In genomic region chr4:153417164-153417896, GRCm38 (mm10) we compare ENCODE assay signal across 9 mouse cellular contexts.
DNase-seq lines count a peak whose midpoint lies in the region; ATAC-seq and TF ChIP-seq lines count a peak whose summit lies in the region.
"Had no signal": no experiment of that assay in that cellular context is flagged by ENCODE, and none has a peak within 500 bp of the region (broad histone marks: within the 10 kb centered on the region; RNA-seq: fewer than 3 reads in every experiment).

No protein-coding gene starts in this region.

- under 1% methylated on average over 22 of the region's 23 CpGs for WGBS in heart, embryonic 16.5 days
- 4% methylated on average over 23 of the region's 23 CpGs for WGBS in heart, adult 2 months
- 9% methylated on average over 23 of the region's 23 CpGs for WGBS in forebrain, postnatal 0 days
- 5% methylated on average over 23 of the region's 23 CpGs for WGBS in midbrain, embryonic 13.5 days

- no peak for TF ChIP-seq CTCF in heart, adult 2 months (IDR thresholded peaks at IDR 0.05)
- no peak for TF ChIP-seq CTCF in forebrain, postnatal 0 days (IDR thresholded peaks at IDR 0.05; ENCODE audit: low read depth)
- no peak for TF ChIP-seq CTCF in gastrocnemius, adult 2 months (IDR thresholded peaks at IDR 0.05)

- H3K27me3 ChIP-seq in heart, embryonic 16.5 days (ENCODE audit: control insufficient read depth, insufficient read depth, low read length), result peaks cover 3% of the 10 kb centered on the region; the same call in 1 of the 2 replicates
- H3K27me3 ChIP-seq in heart, adult 2 months (ENCODE audit: control insufficient read depth, insufficient read depth, low read length), result no peaks in the 10 kb centered on the region
- H3K27me3 ChIP-seq in forebrain, postnatal 0 days (ENCODE audit: insufficient read depth, low read length), result no peaks in the 10 kb centered on the region
- H3K27me3 ChIP-seq in midbrain, embryonic 13.5 days, result peaks cover 3% of the 10 kb centered on the region; the same call in 1 of the 2 replicates

- H3K9me3 ChIP-seq in heart, embryonic 16.5 days (replicated peaks; ENCODE audit: control insufficient read depth, low read length), result peaks cover 4% of the 10 kb centered on the region; the same call in 1 of the 2 replicates
- H3K9me3 ChIP-seq in forebrain, postnatal 0 days (ENCODE audit: low read length), result 0 out of 2 replicates have a peak, but pooled peaks cover 2% of the 10 kb centered on the region
- H3K9me3 ChIP-seq in midbrain, embryonic 13.5 days, result no peaks in the 10 kb centered on the region

- no peak for TF ChIP-seq POLR2A in heart, adult 2 months (IDR thresholded peaks at IDR 0.05; ENCODE audit: insufficient read depth, low read depth, low read length)

- intact Hi-C loops in heart, adult 2 months (cut with DNase I), result no loop called here
- intact Hi-C loops in gastrocnemius, adult 2 months (cut with DNase I), result no loop called here

- H3K9ac ChIP-seq in heart, embryonic 16.5 days (ENCODE audit: low read length), result no peak overlapping the region
- H3K9ac ChIP-seq in heart, adult 2 months (ENCODE audit: low read depth, low read length), result no peak overlapping the region
- H3K9ac ChIP-seq in forebrain, postnatal 0 days, result peak overlapping the region; percentile 25; the same call in 1 of the 2 replicates
- H3K9ac ChIP-seq in midbrain, embryonic 13.5 days (replicated peaks), result peak overlapping the region; percentile 42; the same call in 1 of the 2 replicates

- peak overlapping the region; percentile 56 for H3K4me2 ChIP-seq in heart, embryonic 16.5 days (ENCODE audit: low read depth, low read length)
- peak overlapping the region; percentile 44 for H3K4me2 ChIP-seq in forebrain, postnatal 0 days (ENCODE audit: low read depth)
- H3K4me2 ChIP-seq in midbrain, embryonic 13.5 days (replicated peaks), result peak overlapping the region; percentile 48

- ATAC-seq in heart, embryonic 16.5 days (replicated peaks; ENCODE audit: extremely low read depth, insufficient read depth, low FRiP score), result peak; percentile 50; the same call in 1 of the 2 replicates
- peak; percentile 38 for ATAC-seq in forebrain, postnatal 0 days
- ATAC-seq in midbrain, embryonic 13.5 days, result peak; percentile 62

- TF ChIP-seq EP300 in heart, adult 2 months (IDR thresholded peaks at IDR 0.05; ENCODE audit: insufficient read depth, low read depth, low read length), result no peak

- no peaks in the 10 kb centered on the region for H3K4me1 ChIP-seq in heart, embryonic 16.5 days (ENCODE audit: control insufficient read depth, insufficient read depth, low read length)
- 0 out of 2 replicates have a peak, but pooled peaks cover 1% of the 10 kb centered on the region for H3K4me1 ChIP-seq in heart, adult 2 months (ENCODE audit: control insufficient read depth, insufficient read depth, low read length)
- peaks cover 6% of the 10 kb centered on the region for H3K4me1 ChIP-seq in forebrain, postnatal 0 days (ENCODE audit: insufficient read depth)
- H3K4me1 ChIP-seq in midbrain, embryonic 13.5 days (replicated peaks), result peaks cover 24% of the 10 kb centered on the region

- H3K4me3 ChIP-seq in heart, embryonic 16.5 days (ENCODE audit: low read length), result peak overlapping the region; percentile 27
- H3K4me3 ChIP-seq in heart, adult 2 months, result no peak overlapping the region
- 0 out of 2 replicates have a peak overlapping the region, but pooled peaks have one; percentile 7 for H3K4me3 ChIP-seq in forebrain, postnatal 0 days (ENCODE audit: low read depth, low read length)
- peak overlapping the region; percentile 16; the same call in 1 of the 2 replicates for H3K4me3 ChIP-seq in midbrain, embryonic 13.5 days (replicated peaks)
- no peak overlapping the region; the same call in 1 of the 2 replicates for H3K4me3 ChIP-seq in gastrocnemius, adult 2 months
- H3K4me3 ChIP-seq: myocyte had no signal

- DNase-seq in heart, adult 2 months, result no peak
- peak; percentile 60 for DNase-seq in ZHBTc4 (ENCODE audit: low read depth, low spot score)
- no peak for DNase-seq in forebrain, postnatal 0 days
- DNase-seq in gastrocnemius, postnatal 4 days (ENCODE audit: low spot score in 2 of 2), result no peak
- DNase-seq in B cell, adult 2 months, result no peak
- no peak for DNase-seq in gastrocnemius, adult 2 months

- no peaks in the 10 kb centered on the region for H3K79me2 ChIP-seq in heart, adult 2 months (replicated peaks; ENCODE audit: control insufficient read depth, insufficient read depth, low read length)

- H3K27ac ChIP-seq in heart, embryonic 16.5 days (ENCODE audit: low read length), result no peak overlapping the region
- no peak overlapping the region for H3K27ac ChIP-seq in heart, adult 2 months
- no peak overlapping the region for H3K27ac ChIP-seq in forebrain, postnatal 0 days (ENCODE audit: low read depth, low read length)
- no peak overlapping the region for H3K27ac ChIP-seq in midbrain, embryonic 13.5 days
- H3K27ac ChIP-seq in gastrocnemius, adult 2 months, result no peak overlapping the region

- H3K36me3 ChIP-seq in heart, embryonic 16.5 days (ENCODE audit: control insufficient read depth, insufficient read depth), result no peaks in the 10 kb centered on the region
- H3K36me3 ChIP-seq in heart, adult 2 months (ENCODE audit: control insufficient read depth, insufficient read depth, low read length), result no peaks in the 10 kb centered on the region
- no peaks in the 10 kb centered on the region for H3K36me3 ChIP-seq in forebrain, postnatal 0 days (ENCODE audit: insufficient read depth)
- H3K36me3 ChIP-seq in midbrain, embryonic 13.5 days, result no peaks in the 10 kb centered on the region

Comparison
In these comparisons a context has a peak if more than half of its experiments do, and no peak if none do; other contexts are left out.
1. H3K4me3 ChIP-seq: peak in heart, embryonic 16.5 days (single experiment), forebrain, postnatal 0 days (single experiment) and midbrain, embryonic 13.5 days (single experiment); none in heart, adult 2 months (single experiment) and gastrocnemius, adult 2 months (single experiment).
2. H3K9ac ChIP-seq: peak in forebrain, postnatal 0 days (single experiment) and midbrain, embryonic 13.5 days (single experiment); none in heart, embryonic 16.5 days (single experiment) and heart, adult 2 months (single experiment).
3. Peak in every context shown above with its lines, with median percentiles within 50 percentile points of each other: ATAC-seq and H3K4me2 ChIP-seq.